8 mouse cellular contexts compared by ENCODE assay signal in the genomic region with DNA sequence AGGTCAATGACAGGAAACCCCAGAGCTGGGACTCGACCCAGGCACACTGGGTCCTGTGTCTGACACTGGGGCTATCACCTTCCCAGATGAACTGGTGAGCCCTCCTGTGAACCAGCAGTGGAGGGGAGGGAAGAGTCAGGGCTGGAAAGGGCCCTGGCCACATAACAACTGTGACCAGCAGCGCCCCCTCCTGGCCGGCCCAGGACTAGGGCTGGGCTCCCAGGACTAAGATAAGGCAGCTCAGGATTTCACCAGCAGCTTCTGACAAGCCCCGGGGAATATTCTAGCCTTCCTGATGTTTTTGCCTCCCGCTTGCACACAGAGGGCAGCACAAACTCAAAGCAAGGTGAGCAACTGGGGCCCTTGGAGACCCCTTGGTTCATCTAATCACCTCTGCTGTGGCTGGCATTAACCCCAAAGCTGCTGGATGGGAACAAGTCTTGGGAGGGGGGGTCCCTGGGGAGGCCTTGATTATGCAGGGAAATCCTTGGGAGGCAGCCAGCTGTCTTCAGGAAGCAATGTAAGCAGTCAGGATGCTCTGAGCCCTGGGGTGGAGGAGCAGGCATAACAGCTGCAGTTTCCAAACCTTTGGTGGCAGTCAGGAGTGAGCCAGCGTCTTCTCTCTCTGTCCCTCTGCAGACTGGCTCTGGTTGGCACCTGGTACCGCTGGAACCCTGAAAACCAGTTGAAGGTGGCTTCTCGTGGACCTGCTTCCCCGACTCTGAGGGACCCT. TPM values are rescaled to one million over a fixed set of nuclear protein-coding genes. Genes with fewer than 3 reads are reported as not detected.
DNase-seq lines count a peak whose midpoint lies in the region; ATAC-seq lines count a peak whose summit lies in the region.

A gene (minus strand): TSS at position 683 of the 733 bp plus-strand sequence.

- peak; percentile 44; the same call in 1 of the 2 replicates for ATAC-seq in neutrophil, adult 5-6 weeks (ENCODE audit: extremely low read depth, insufficient number of reproducible peaks, low FRiP score, poor library complexity, severe bottlenecking)

- peak; percentile 70 for DNase-seq in right cerebral cortex, postnatal 4 days
- no peak for DNase-seq in right cerebral cortex, postnatal 25 days
- peak; percentile 20 for DNase-seq in cerebellum, adult 8-10 months
- DNase-seq in gastrocnemius, postnatal 4 days (ENCODE audit: low spot score in 2 of 2) = peak; percentile 65 to 81
- peak; percentile 87 for DNase-seq in kidney, adult 9 months
- DNase-seq in lung, adult 18-20 months = peak; percentile 67 to 78
- DNase-seq in thymus, postnatal 36 days = peak; percentile 63

RNA-seq across cellular contexts. Expression of the gene that starts here (rescaled TPM):
- 1 to 10 TPM; 5.7 to 7.9 TPM for total RNA-seq in gastrocnemius, postnatal 4 days (2021)
- 0.25 and 0.58 TPM in 2 replicates for total RNA-seq in neutrophil, adult 5-6 weeks (2017)

Comparison
In these comparisons a context has a peak if more than half of its experiments do, and no peak if none do; other contexts are left out.
1. Peak in ATAC-seq in neutrophil, adult 5-6 weeks; RNA of the gene not detected or under 1 TPM.